ENCODE assay signal across 9 mouse cellular contexts in the genomic region with DNA sequence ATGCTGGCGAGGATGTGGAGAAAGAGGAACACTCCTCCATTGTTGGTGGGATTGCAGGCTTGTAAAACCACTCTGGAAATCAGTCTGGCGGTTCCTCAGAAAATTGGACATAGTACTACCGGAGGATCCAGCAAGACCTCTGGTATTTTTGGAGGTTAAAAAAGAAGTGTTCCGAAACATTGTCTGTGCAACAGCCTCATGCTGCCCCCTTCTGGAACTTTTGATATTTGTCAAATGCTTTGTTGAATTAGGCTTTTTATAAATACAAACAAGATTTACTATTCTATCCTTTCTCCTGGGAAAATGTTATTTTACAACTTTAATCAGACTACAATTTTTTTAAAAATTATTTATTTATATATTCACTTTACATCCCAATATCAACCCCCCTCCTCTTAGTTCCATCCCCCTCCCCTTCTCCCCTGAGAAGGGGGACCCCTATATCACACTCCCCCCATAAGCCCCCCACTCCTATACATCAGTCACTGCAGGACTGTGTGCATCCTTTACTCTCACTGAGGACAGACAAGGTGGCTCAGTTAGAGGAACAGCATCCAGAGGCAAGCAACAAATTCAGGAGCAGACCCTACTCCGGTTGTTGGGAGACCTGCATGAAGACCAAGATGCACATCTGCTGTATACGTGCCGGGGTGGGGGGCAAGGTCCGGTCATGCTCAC. TPM values are rescaled to one million over a fixed set of nuclear protein-coding genes. Genes with fewer than 3 reads are reported as not detected.
DNase-seq lines count a peak whose midpoint lies in the region; ATAC-seq and TF ChIP-seq lines count a peak whose summit lies in the region.
"Had no signal": no experiment of that assay in that cellular context is flagged by ENCODE, and none has a peak within 500 bp of the region (broad histone marks: within the 10 kb centered on the region; RNA-seq: fewer than 3 reads in every experiment).

No protein-coding gene starts in this region.

- 63% methylated on average over 7 of the region's 8 CpGs for WGBS in heart, postnatal 0 days
- WGBS in heart, embryonic 12.5 days = 59% methylated on average over 7 of the region's 8 CpGs
- WGBS in midbrain, embryonic 14.5 days = 79% methylated on average over 7 of the region's 8 CpGs

- no peak overlapping the region for H3K27ac ChIP-seq in heart, postnatal 0 days (ENCODE audit: low read depth)
- no peak overlapping the region for H3K27ac ChIP-seq in heart, embryonic 12.5 days (ENCODE audit: poor library complexity, severe bottlenecking)
- no peak overlapping the region for H3K27ac ChIP-seq in midbrain, embryonic 14.5 days (replicated peaks; ENCODE audit: low read depth, low read length)
- H3K27ac ChIP-seq: hindbrain, embryonic 15.5 days had no signal

- H3K36me3 ChIP-seq in heart, postnatal 0 days (replicated peaks; ENCODE audit: control insufficient read depth, insufficient read depth, low read length) = no peaks in the 10 kb centered on the region
- H3K36me3 ChIP-seq in heart, embryonic 12.5 days = no peaks in the 10 kb centered on the region
- no peaks in the 10 kb centered on the region for H3K36me3 ChIP-seq in midbrain, embryonic 14.5 days (ENCODE audit: control insufficient read depth, insufficient read depth, low read length)
- H3K36me3 ChIP-seq: hindbrain, embryonic 15.5 days had no signal

- no peaks in the 10 kb centered on the region for H3K27me3 ChIP-seq in heart, postnatal 0 days (ENCODE audit: control insufficient read depth, insufficient read depth, low read length)
- H3K27me3 ChIP-seq in heart, embryonic 12.5 days (replicated peaks) = no peaks in the 10 kb centered on the region
- H3K27me3 ChIP-seq in midbrain, embryonic 14.5 days (ENCODE audit: control insufficient read depth, insufficient read depth, low read length) = no peaks in the 10 kb centered on the region
- H3K27me3 ChIP-seq: hindbrain, embryonic 15.5 days had no signal

- ATAC-seq in heart, postnatal 0 days (ENCODE audit: insufficient read depth, low read depth) = no peak
- ATAC-seq in heart, embryonic 12.5 days (ENCODE audit: insufficient number of reproducible peaks, low FRiP score) = no peak
- ATAC-seq in midbrain, embryonic 14.5 days (ENCODE audit: low FRiP score, low TSS enrichment) = no peak
- ATAC-seq in monocyte, adult 5-6 weeks (replicated peaks; ENCODE audit: insufficient number of reproducible peaks, low FRiP score, low TSS enrichment, poor library complexity, severe bottlenecking) = no peak

- H3K9ac ChIP-seq in heart, postnatal 0 days (replicated peaks; ENCODE audit: low read depth, low read length) = no peak overlapping the region
- H3K9ac ChIP-seq in heart, embryonic 12.5 days = no peak overlapping the region
- no peak overlapping the region for H3K9ac ChIP-seq in midbrain, embryonic 14.5 days (replicated peaks; ENCODE audit: low read length)
- H3K9ac ChIP-seq: hindbrain, embryonic 15.5 days had no signal

- DNase-seq in heart, postnatal 0 days (ENCODE audit: low spot score) = no peak
- peak; percentile 21 for DNase-seq in ovary, postnatal 14 days (ENCODE audit: low spot score)
- DNase-seq in ovary, adult 18-20 months (ENCODE audit: low spot score) = no peak
- peak; percentile 40 to 71 for DNase-seq in cerebellum, postnatal 25 days
- peak; percentile 80 for DNase-seq in midbrain, embryonic 14.5 days
- DNase-seq in gastrocnemius, postnatal 4 days (ENCODE audit: low spot score in 2 of 2) = no peak

- no peak for TF ChIP-seq EP300 in heart, postnatal 0 days (IDR thresholded peaks at IDR 0.05; ENCODE audit: low read depth)

- no peak overlapping the region for H3K4me2 ChIP-seq in heart, postnatal 0 days (ENCODE audit: low read depth, low read length)
- H3K4me2 ChIP-seq in heart, embryonic 12.5 days = no peak overlapping the region
- no peak overlapping the region for H3K4me2 ChIP-seq in midbrain, embryonic 14.5 days (ENCODE audit: low read length)
- H3K4me2 ChIP-seq: hindbrain, embryonic 15.5 days had no signal

- TF ChIP-seq CTCF in heart, postnatal 0 days (IDR thresholded peaks at IDR 0.05; ENCODE audit: low read depth) = peak; percentile 48

- no peaks in the 10 kb centered on the region for H3K9me3 ChIP-seq in heart, postnatal 0 days (replicated peaks; ENCODE audit: control insufficient read depth, low read length)
- no peaks in the 10 kb centered on the region for H3K9me3 ChIP-seq in heart, embryonic 12.5 days (replicated peaks)
- no peaks in the 10 kb centered on the region for H3K9me3 ChIP-seq in midbrain, embryonic 14.5 days (ENCODE audit: control insufficient read depth, low read length)
- H3K9me3 ChIP-seq: hindbrain, embryonic 15.5 days had no signal

- peaks cover 7% of the 10 kb centered on the region; the same call in 1 of the 2 replicates for H3K4me1 ChIP-seq in heart, postnatal 0 days (ENCODE audit: control insufficient read depth, insufficient read depth)
- no peaks in the 10 kb centered on the region for H3K4me1 ChIP-seq in heart, embryonic 12.5 days (replicated peaks)
- no peaks in the 10 kb centered on the region for H3K4me1 ChIP-seq in midbrain, embryonic 14.5 days (ENCODE audit: control insufficient read depth, insufficient read depth, low read length)
- H3K4me1 ChIP-seq: hindbrain, embryonic 15.5 days had no signal

- H3K4me3 ChIP-seq in heart, postnatal 0 days (ENCODE audit: low read depth, low read length) = no peak overlapping the region
- H3K4me3 ChIP-seq in heart, embryonic 12.5 days = no peak overlapping the region
- H3K4me3 ChIP-seq in midbrain, embryonic 14.5 days (replicated peaks; ENCODE audit: low read depth, low read length) = no peak overlapping the region
- H3K4me3 ChIP-seq: hindbrain, embryonic 15.5 days had no signal

RNA-seq across cellular contexts. Expression of a gene that starts 38.3 kb away (rescaled TPM):
- total RNA-seq in heart, postnatal 0 days (2014; rRNA removed; ENCODE audit: low replicate concordance) = 28.7 TPM in 1 of 2 replicates, not detected in the other
- 0.15 TPM in 1 of 2 replicates, not detected in the other for polyA plus RNA-seq in heart, postnatal 0 days (2015; fragmentation: Nextera tagmentation; extraction: Ambion mirVana)
- 0.21 and 0.37 TPM in 2 replicates for polyA plus RNA-seq in heart, embryonic 12.5 days (2016; fragmentation: Nextera tagmentation; extraction: Ambion mirVana)
- 0.38 and 0.39 TPM in 2 replicates for polyA plus RNA-seq in midbrain, embryonic 14.5 days (2014; fragmentation: Nextera tagmentation; extraction: Ambion mirVana)
- total RNA-seq in monocyte, adult 5-6 weeks (2017) = not detected in 3 replicates
- not detected for total RNA-seq in gastrocnemius, postnatal 4 days (2021)

Comparison
In these comparisons a context has a peak if more than half of its experiments do, and no peak if none do; other contexts are left out.
1. DNase-seq: peak in ovary, postnatal 14 days (single experiment), cerebellum, postnatal 25 days (2 of 2) and midbrain, embryonic 14.5 days (single experiment); none in heart, postnatal 0 days (single experiment), ovary, adult 18-20 months (single experiment) and gastrocnemius, postnatal 4 days (0 of 2).